Mouse (Mus musculus) right cerebral cortex, postnatal 14 days (tissue): ENCODE data around the gene 1700088E04Rik.

Source experiments
- DNase-seq: peaks from one replicate; pipeline ENCODE4 v3.0.0; 2022

1700088E04Rik gene

GRCm38 (mm10) chr15:79130782-79131181 lies 10.3 kb downstream of the 1700088E04Rik start:
- no peak for DNase-seq

DNA sequence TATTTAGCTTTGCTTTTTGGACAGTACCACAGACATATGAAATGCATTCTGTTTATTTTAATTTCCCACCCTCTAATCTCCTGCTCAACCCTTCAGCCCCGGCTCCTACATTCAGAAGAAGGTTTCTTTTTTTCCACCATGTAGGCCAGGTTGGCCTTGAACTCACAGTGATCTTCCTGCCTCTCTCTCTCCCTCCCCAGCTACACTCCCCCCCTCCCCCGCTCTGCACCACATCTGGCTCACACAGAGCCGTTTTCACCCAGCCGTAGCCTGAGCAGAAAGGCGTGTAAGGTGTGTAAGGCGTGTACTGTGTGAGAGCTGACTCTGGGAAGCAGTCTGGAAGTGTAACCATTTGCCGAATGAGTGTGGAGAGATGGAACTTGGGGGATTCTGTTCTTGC lies 11.7 kb downstream of the 1700088E04Rik start:
- no peak for DNase-seq

- no peak for DNase-seq
Measured at GRCm38 (mm10) chr15:79128208-79128607, 12.8 kb downstream of the 1700088E04Rik start.

DNA sequence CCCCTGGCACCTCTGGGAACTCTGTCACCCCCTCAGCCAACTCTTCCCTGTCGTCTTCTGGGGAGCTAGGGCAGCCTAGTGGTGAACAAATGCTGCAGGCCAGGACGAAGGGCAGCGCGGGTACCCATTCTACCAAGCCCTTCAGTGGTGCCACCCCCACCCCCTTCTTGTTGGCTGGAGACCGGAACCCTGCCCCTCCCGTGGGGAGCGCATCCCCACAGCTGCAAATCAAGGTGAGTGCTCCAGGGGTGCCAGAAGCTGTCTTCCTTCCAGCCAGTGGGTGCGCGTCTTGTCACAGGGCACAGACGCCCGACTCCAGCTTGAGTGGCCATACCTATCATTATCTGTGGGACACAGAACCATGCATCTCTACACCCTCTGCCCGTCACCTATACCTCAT lies 14.0 kb downstream of the 1700088E04Rik start:
- DNase-seq, result no peak

GRCm38 (mm10) chr15:79126217-79126932 lies 14.7 kb downstream of the 1700088E04Rik start:
- DNase-seq, result peak; percentile 41

GRCm38 (mm10) chr15:79124331-79124875 lies 16.6 kb downstream of the 1700088E04Rik start:
- no peak for DNase-seq

- no peak for DNase-seq
Measured at GRCm38 (mm10) chr15:79123751-79124150, 17.3 kb downstream of the 1700088E04Rik start.

- no peak for DNase-seq
Measured at GRCm38 (mm10) chr15:79122546-79122945, 18.5 kb downstream of the 1700088E04Rik start.

DNA sequence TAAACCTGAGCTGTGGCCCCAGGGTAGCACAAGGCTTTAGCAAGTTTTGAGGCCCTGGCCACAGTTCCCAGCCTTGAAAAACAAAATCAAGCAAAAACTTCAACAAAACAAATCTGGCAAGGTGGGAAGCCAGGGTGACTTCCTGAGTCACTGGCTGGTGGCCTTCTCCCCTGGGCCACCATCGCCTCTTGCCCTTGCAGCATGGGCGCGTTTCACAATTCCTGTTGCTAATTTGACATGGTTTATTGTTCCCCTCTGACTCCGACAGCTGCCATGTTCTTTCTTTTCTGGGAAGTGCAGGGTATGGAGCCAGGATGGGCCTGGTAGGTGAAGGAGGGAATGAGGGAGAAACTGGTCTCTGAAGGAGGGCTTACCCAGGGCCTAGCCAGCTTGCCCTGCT lies 18.9 kb downstream of the 1700088E04Rik start:
- DNase-seq, result no peak

DNA sequence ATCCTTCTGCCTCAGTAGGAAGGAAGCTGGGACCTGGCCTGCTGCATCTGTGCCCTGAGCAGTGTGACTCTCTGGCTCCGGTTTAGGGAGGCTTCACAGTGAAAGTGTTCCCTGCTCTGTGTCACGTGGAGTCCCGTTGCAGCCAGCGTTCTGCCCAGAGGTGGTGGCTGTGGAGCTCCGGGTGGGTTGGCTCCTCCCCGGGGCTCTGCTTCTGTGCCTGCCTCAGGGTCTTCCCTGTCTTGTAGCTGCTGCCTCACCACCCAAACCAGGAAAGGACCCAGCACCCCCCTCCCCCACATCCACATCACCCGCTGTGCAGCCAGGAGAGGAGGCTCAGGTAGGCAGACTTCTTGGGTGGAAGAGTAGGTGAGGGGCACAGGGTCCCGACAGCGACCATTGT lies 21.6 kb downstream of the 1700088E04Rik start:
- no peak for DNase-seq

GRCm38 (mm10) chr15:79115276-79115675 lies 25.8 kb downstream of the 1700088E04Rik start:
- no peak for DNase-seq

DNA sequence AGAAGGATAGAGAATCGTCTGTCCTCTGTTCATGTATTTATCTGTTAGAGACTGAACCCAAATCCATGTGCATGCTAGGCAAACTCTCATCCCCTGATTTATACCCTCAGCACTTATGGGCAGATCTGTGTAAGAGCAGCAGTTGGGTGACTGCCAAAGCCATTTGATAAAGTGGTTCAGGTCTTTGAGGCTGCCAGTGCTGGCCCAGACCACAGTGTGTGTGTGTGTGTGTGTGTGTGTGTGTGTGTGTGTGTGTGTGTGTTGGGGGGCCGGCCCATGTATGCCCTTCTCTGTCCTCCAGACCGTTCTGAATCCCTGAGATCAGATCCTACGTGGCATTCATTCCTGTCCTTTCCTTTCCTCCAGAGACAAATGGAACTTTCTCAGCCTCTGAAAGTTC lies 29.3 kb downstream of the 1700088E04Rik start:
- DNase-seq, result no peak

DNA sequence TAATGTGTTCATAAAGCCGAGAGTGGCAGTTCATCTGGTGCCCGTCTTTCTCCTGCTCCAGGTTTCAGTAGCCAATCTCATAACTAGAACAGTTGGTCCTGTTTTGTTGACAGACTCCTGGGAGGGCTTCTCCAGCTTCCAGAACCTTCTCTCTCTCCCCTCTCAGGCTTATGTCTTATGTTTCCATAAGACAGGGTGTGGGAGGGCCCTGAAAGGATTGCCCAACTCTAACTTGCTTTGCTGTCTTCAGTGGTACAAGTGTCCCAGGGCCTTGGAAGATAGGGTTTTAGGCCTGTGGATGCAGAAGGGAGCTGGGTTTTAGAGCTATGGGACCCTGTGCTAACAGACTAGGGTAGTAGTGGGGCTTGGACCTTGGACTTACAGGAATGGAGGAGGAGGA lies 30.5 kb downstream of the 1700088E04Rik start:
- DNase-seq, result no peak

DNA sequence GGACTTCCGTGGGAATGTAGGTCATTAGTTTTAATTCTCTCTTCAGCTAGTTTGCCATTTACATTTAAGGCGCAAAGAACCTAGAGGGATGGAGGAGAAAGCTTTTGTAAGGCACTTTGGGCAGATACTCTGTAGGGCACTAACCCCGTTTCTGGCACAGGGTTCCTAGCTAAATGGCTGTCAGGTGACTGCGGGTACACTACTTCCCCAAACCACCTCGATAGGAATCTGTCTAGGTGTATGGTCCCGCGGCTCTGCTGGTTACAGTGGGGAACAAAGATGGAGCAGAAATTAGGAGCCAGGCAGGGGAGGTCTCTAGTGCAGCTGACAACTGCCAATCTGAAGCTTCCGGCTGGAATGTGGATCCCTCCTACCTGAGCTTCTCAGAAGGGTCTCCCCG lies 31.0 kb downstream of the 1700088E04Rik start:
- DNase-seq, result no peak

GRCm38 (mm10) chr15:79109321-79109934 lies 31.6 kb downstream of the 1700088E04Rik start:
- no peak for DNase-seq

DNA sequence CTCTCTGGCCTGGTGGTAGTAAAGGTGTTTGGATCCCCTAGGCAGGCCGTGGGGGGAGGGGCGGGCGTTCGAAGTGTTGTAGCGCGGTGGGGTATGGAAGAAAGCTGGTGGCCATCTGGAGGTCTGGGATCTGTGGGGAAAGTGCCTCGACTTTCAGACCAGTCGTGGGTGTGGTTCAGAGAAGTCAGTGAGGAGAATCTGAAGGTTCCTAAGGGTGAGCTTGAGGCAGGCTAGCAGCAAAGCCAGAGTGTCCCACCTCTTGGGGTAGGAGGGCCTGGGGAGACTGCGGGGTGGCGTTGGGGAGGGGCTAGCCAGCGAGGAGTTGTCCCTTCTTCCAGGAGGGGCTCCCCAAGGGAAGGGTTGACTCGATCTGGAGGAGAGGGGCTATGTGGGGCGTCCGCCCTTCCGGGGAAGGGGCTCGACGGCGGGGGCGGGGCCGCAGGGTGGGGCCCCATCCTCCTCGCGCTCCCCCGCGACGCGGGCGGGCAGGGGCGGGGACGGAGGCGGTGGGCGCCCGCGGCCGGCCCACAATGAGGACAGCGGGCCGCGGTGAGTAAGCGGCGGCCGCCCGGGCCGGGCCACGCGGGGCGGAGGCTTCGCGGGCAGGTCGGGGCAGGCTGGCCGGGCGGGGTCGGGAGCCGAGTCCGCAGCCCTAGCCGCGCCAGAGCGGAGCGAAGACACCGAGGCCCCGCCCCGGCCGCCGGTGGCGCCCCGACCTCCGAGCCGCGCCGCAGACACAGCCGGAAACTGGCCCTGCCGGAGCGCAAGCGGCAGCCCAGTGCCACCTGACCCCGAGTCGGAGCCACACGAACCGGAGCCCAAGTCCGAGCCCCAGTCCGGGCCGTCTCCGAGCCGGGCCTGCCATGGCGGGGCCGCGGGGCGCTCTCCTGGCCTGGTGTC lies 32.4 kb downstream of the 1700088E04Rik start, which contains the start of gene Micall1:
Gene Micall1, plus strand, starts transcription at position 478 of the 900 bp plus-strand sequence.
- peak; percentile 49 for DNase-seq

GRCm38 (mm10) chr15:79107966-79108365 lies 33.1 kb downstream of the 1700088E04Rik start:
- DNase-seq, result no peak

- DNase-seq, result no peak
Measured at GRCm38 (mm10) chr15:79105804-79106203, 35.2 kb downstream of the 1700088E04Rik start.

DNA sequence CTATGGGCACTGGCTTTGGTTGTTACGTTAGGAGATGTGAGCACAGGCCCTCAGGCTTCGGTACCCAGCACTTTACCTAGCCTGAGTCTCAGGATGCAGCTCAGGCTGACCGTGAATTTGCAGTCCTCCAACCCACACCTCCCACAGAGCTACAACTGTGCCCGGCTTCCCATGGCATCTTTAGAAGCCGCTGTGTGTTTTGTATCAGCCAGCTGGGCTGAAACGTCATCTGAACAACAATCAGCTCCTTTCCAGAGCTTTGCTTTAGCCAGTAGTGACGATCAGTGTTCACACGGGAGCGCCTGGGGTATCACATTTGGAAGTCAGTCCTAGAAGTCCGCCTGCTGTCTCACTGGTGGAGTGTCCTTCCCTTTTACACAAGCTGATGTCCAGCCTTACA lies 37.8 kb downstream of the 1700088E04Rik start:
- no peak for DNase-seq

- DNase-seq, result no peak
Measured at GRCm38 (mm10) chr15:79101531-79101930, 39.5 kb downstream of the 1700088E04Rik start.

DNA sequence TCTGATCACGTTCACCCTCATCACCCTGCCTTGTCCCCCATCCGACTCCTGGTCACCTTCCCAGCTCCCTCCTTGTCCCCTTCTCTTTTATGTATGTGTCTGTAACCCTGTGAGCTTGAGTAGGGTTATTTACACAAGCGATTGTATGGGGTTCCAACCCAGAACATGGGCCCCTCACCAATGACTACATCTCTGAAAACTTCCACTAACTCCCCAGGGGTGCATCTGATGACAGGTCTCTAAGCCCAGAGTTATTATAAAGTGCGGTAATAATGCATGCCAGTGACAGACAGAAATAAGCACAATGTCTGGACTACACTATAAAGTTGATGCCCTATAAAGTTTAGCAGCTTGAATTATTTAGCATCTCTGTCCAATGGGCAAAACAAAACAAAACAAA lies 40.7 kb downstream of the 1700088E04Rik start:
- no peak for DNase-seq

GRCm38 (mm10) chr15:79099456-79099855 lies 41.6 kb downstream of the 1700088E04Rik start:
- DNase-seq, result no peak

GRCm38 (mm10) chr15:79098868-79099267 lies 42.2 kb downstream of the 1700088E04Rik start:
- DNase-seq, result no peak
